Mouse (Mus musculus) kidney, postnatal 36 days (tissue): Measurements from ENCODE around the gene Nrg4.
"Not testable (repeated sequence)": the region's sequence is repeated elsewhere in the genome, so short reads cannot be mapped to it uniquely, and the experiment has no call there.

Experiments used
- DNase-seq, 2 experiments: peaks; one replicate each; pipeline ENCODE4 v3.0.0; 2021 to 2022; ENCODE audit warnings: mixed read lengths in 2 of 2

The Nrg4 gene

GRCm38 (mm10) chr9:55248465-55248864, 78.2 kb downstream of the Nrg4 start:
- DNase-seq: no peak

- DNase-seq: no peak
Measured at GRCm38 (mm10) chr9:55246918-55247317, 79.7 kb downstream of the Nrg4 start.

GRCm38 (mm10) chr9:55246440-55246839, 80.2 kb downstream of the Nrg4 start:
- no peak for DNase-seq

GRCm38 (mm10) chr9:55245057-55245750, 81.4 kb downstream of the Nrg4 start:
- DNase-seq: not testable (repeated sequence)

- no peak for DNase-seq
Measured at GRCm38 (mm10) chr9:55244079-55244478, 82.6 kb downstream of the Nrg4 start.

- DNase-seq: no peak
Measured at GRCm38 (mm10) chr9:55243280-55243679, 83.4 kb downstream of the Nrg4 start.

- peak in 1 of 2 experiments; percentile 61 for DNase-seq
Measured at GRCm38 (mm10) chr9:55241863-55242685, 84.6 kb downstream of the Nrg4 start.

- DNase-seq: no peak
Measured at GRCm38 (mm10) chr9:55240852-55241251, 85.8 kb downstream of the Nrg4 start.

- DNase-seq: peak; percentile 18 to 41
Measured at GRCm38 (mm10) chr9:55236235-55237165, 90.1 kb downstream of the Nrg4 start.

GRCm38 (mm10) chr9:55233076-55233475, 93.6 kb downstream of the Nrg4 start:
- peak; percentile 76 to 83 for DNase-seq

GRCm38 (mm10) chr9:55232586-55232985, 94.1 kb downstream of the Nrg4 start:
- no peak for DNase-seq

GRCm38 (mm10) chr9:55232110-55232509, 94.5 kb downstream of the Nrg4 start:
- DNase-seq: no peak

- DNase-seq: peak; percentile 61 to 63
Measured at GRCm38 (mm10) chr9:55231544-55231943, 95.1 kb downstream of the Nrg4 start.

- no peak for DNase-seq
Measured at GRCm38 (mm10) chr9:55229010-55229409, 97.6 kb downstream of the Nrg4 start.

- peak in 1 of 2 experiments; percentile 65 for DNase-seq
Measured at GRCm38 (mm10) chr9:55228149-55228548, 98.5 kb downstream of the Nrg4 start.

GRCm38 (mm10) chr9:55226251-55226650, 100.4 kb downstream of the Nrg4 start:
- DNase-seq: no peak

GRCm38 (mm10) chr9:55225165-55225737, 101.4 kb downstream of the Nrg4 start:
- DNase-seq: peak; percentile 38 to 47

GRCm38 (mm10) chr9:55217381-55217780, 109.3 kb downstream of the Nrg4 start:
- no peak for DNase-seq

GRCm38 (mm10) chr9:55216078-55216477, 110.6 kb downstream of the Nrg4 start:
- DNase-seq: no peak

- DNase-seq: no peak
Measured at GRCm38 (mm10) chr9:55215648-55216047, 111.0 kb downstream of the Nrg4 start.

GRCm38 (mm10) chr9:55215056-55215455, 111.6 kb downstream of the Nrg4 start:
- peak in 1 of 2 experiments; percentile 31 for DNase-seq

GRCm38 (mm10) chr9:55213396-55213795, 113.2 kb downstream of the Nrg4 start:
- no peak for DNase-seq
